Mouse (Mus musculus): ENCODE measurements around the gene Ak4. TPM values are rescaled to one million over a fixed set of nuclear protein-coding genes. Genes with fewer than 3 reads are reported as not detected.
"Not testable (repeated sequence)": the region's sequence is repeated elsewhere in the genome, so short reads cannot be mapped to it uniquely, and the experiment has no call there.

Gene Ak4
- 1 to 10 TPM; 1.6 to 2.7 TPM for total RNA-seq (2021)
- long read RNA-seq, experiment 1: 0 reads
- long read RNA-seq, experiment 2, partial matches to known transcripts: 0 of 3 reads
- long read RNA-seq, experiment 2, other reads (novel, unspliced or antisense): 3 of 3 reads

DNA sequence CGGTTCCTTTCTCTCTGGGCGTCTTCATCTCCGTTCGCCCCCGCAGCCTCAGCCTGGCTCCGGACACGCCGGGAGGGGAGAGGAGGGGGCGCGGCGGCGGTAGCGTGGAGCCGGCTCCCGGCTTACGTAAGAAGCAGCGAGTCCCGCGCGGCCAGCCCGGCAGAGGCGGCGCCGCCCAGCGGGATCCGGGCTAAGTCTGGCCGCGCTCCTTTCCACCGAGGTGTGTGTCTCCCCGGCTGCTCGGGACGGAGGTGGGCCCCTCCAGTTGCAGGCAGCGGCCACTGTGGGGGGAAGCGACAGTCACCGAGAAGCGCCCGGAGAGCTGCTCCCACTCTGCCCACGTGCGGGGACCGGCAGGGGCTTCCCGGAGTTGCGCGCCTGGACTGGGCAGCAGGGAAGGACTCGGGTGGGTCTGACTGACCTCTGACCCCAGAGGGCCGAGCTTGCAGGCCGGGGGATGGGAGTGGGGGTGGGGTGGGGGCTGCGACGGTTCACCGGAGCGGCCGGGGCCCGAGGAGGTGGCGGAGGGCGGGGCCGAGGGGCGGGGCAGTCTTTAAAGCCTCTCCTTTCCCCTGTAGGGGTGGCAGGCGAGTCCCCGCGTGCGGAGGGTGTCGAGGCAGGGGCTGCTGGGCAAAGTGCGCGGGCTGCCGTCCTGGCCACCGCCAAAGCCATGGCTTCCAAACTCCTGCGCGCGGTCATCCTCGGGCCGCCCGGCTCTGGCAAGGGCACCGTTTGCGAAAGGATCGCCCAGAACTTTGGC lies at the start of gene Ak4:
TSS of gene Ak4 (plus strand) at position 127 of the 760 bp plus-strand sequence.
- peak; percentile 50 for DNase-seq

DNA sequence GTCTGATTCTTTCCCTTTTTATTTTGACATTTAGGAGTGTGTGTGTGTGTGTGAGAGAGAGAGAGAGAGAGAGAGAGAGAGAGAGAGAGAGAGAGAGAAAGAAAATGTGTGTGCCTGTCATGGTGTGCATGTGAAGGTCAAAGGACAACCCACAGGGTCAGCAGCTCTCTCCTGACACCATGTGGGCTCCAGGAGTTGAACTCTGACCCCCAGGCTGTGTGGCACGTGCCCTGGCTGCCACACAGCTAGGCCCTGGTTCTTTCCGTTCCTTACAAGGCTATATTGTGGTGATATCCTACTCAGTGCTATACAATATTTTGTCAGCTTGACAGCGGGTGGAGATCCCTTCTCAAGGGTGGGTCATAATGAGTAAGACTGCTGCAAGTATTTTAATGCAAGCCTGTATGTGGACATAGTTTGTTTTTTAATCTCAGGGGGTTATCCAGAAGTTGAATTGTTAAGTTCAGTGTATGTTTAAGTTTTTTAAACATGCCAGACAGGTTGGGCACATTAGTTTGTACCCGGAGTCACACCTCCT lies 49.3 kb upstream of the Ak4 start:
- no peak for DNase-seq

DNA sequence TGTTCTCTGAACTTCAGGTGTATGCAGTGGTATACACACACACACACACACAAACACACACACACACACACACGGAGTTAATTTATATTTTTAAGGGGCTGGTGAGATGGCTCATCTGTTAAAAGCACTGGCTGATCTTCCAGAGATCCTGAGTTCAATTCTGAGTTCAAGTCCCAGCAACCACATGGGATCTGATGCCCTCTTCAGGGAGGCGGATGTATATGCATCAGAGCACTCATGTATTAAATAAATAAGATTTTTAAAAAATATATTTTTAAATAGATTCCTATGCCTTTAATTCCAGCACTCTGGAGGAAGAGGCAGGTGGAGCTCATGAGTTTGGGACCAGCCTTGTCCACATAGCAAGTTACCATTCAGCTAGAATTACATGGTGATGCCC lies 46.8 kb upstream of the Ak4 start:
- no peak for DNase-seq

DNA sequence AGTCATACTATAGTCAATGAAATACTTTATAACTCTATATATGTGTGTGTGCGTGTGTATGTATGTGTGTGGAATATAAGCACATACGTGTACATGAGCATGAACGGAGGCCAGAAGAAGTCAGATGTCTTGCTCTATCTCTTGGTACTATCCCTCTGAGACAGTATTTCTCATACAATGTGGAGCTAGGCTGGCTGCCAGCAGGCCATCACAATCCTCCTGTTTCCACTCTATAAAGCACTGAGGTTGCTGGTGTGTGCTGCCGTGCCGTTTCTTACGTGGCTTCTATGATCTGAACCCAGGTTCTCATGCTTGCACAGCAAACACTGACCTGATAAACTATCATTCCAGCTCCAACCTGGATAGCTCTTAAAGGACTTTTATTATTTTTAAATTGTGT lies 46.3 kb upstream of the Ak4 start:
- DNase-seq: no peak

DNA sequence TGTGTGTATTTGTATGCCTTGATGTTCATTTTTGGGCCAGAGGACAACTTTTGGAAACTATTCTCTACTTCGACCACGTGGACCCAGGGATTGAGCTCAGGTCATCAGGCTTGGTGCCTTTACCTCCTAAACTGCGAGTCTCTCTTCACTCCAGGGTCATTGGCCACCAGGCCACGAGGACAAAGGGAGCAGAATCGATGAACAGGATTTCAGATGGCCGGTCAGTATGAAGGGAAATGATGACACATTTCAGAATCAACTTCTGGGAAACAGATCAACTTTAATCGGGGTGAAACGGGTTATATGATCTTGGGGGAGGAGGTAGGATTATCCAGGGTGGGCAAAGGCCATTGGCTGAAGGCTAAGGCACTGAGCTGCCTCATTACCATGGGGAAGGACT lies 45.0 kb upstream of the Ak4 start:
- DNase-seq: no peak

DNA sequence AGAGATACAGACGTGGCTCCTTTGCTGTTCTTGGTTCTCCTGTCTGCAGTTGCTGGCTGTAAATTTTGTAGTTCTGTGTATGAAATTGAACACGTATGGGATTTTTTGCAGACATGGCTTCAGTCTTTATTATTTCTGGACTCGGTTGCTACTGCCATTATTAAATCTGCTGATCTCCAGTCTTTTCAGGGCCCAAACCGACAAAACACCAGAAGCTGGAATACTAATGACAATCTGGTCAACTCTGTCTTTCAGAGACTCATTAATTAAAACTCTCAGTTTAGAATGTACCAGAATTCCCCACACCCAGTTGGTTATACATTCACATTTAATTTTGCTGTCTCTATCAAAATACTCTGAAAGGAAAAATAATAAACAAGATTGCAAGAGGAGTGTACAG lies 42.2 kb upstream of the Ak4 start:
- DNase-seq: no peak

DNA sequence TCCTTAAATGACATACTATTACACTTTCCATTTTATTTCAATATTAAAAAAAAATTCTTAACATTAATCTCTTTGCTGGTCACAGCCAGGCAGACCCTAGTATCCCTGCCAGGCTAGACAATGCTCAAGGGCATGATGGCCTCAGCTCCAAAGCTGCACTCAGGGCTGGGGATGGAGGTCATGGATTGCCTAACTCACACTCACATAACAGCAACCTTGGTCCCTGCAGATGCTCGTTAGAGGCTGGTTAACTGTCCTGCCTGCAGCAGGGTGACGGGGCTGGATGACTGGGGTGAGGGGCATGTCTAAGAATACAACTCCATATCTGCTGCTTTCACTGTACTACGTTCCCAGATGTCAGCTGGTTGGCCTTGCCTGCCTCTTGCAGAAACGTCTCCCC lies 40.8 kb upstream of the Ak4 start:
- DNase-seq: no peak

DNA sequence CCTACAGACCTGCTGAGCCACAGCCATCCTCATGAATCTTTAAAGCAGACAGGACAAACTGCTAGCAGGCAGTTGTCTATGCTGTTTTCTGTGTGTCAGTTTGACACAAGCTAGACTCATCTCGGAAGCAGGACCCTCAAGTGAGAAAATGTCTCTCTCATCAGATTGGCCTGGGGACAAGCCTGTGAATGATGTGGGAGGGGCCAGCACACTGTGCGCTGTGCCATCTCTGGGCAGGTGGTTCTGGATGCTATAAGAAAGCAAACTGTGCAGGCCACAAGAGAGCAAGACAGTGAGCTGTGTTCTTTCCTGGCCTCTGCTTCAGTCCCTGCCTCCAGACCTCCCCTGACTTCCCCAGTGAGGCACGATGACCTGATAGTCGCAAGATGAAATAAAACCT lies 40.3 kb upstream of the Ak4 start:
- DNase-seq: no peak

DNA sequence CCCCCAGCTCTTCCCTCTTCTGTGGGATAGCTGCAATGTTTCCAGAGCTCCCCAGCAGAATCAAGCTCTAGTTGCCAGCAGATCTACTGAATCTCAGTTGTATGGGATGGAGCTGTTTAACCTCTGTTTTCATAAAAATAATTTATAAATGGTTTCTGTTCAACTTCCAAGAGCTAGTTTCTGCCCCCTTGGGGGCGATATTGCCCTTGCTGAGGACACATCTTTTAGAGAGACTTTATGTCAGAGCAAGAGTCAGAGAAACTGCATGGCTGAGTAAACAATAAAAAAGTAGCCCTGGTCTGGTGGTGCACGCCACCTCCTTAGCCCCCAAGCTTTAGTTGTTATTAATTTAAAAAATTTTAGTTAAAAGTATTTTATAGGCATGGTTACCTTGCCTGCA lies 34.1 kb upstream of the Ak4 start:
- no peak for DNase-seq

DNA sequence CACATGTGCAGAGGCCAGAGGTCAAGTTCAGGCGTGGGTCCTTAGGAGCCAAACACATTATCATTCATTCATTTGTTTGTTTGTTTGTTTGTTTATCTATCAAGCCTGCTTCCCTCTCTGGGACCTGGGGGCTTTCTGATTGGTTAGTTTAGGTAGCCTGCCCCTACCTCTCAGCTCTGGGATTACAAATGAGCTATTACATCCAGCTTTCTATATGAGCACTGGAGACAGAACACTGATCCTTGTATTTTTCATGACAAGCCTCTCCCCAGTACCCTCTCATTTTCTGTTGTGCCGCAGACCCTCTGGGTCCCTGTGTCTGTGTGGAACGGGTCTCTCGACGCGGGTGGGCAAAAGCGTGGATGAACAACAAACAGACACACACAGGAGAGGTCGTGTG lies 30.8 kb upstream of the Ak4 start:
- no peak for DNase-seq

DNA sequence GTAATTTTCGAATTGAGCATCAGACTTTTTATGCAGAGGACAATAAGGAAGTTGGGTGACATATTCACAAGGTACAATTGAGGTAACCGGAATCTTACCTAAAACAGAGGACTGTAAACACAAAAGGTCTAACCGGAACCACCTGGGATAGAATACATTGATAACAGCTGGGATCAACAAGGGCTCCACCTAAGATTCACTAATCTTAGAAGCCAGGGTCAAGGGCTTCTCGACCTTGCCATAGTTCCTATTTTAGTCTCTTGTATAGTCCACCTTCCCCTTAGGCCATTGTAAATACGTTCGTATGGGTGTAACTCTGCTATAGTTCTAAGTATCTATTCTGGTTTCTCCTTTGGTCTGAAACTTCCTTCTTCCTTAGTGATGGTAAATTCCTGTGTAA lies 30.4 kb upstream of the Ak4 start:
- DNase-seq: not testable (repeated sequence)

DNA sequence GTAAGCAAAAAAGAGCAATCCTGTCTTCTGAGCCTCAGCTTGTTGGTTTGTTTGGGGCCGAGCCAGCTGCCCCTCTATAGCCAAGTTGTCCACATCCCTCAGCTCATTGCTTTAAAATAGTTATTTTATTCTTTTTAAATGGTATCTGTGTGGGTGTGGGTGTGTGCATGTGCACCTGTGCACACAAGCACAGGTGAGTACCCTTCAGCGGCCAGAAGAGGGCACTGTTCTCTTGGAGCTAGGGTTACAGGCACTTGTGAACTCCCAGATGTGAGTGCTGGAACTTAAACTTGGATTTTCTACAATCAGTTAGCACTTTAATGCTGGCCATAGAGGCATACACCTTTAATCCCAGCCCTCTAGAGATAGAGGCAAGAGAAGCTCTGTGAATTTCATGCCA lies 26.8 kb upstream of the Ak4 start:
- DNase-seq: no peak

DNA sequence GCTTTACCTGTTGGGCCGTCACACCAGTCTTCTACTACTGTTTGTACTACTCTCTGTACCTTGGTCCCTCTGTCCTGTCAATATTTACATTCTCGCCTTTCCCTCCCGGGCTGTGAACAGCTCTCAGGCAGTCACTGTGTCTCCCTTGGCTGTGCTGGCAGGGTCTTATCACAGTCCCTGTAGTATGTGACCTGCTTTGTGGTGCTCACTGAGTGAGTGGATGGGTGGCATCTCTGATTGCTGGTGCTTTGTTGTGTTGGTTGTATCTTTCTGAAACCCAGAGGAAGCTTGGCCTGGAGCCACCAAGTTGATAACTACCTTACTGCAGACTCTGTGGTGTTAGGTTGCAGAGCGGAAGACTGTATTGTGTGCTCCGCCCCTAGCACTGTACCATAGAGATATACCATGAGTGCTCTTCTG lies 25.8 kb upstream of the Ak4 start:
- no peak for DNase-seq

DNA sequence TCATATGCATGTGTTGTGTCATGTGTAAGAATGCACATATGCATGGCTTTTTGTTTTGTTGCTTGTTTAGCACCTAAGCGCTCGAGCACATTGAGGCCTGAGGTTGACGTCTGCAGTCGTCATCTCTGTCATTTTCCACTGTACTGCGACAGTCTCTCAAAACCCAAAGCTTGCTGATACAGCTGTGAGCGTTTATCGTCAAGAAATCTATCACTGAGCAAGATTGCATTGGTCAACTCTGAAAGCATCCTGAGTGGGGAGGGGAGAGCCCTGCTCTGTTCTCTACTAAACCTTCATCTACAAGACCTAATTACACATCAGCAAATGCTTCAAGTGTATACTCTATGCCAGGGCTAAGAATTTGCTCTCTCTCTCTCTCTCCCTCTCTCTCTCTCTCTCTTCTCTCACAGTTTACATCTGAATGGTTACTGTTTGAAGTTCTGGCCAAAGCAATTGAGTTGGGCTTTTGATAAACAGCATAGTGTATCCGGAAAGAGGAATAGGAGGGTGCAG lies 24.0 kb upstream of the Ak4 start:
- no peak for DNase-seq

DNA sequence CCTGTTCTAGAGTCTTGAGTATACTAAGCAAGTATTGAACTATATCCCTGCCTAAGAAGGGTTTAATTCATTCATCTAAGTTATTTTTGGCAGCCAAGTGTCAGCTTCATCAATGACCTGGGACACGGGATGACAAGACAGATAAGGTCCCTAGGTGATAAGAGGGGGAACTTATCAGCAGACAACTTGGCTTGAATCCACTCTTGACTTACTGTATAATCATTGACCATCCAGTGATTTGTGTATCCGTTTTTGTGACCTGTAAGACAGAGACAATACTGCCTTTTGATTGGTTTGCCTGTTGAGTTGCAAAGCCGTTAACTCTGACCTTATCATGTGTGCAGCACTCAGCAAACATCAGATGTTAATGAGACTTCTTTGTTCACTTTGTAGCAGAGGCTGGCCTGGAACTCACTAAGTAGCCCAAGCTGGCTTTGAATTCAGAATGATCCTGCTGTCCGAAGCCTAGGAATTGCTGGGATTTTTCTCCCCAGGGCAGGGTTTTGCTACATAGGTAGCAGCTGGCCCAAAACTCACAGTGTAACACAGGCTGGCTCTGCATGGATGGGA lies 19.0 kb upstream of the Ak4 start:
- DNase-seq: no peak

DNA sequence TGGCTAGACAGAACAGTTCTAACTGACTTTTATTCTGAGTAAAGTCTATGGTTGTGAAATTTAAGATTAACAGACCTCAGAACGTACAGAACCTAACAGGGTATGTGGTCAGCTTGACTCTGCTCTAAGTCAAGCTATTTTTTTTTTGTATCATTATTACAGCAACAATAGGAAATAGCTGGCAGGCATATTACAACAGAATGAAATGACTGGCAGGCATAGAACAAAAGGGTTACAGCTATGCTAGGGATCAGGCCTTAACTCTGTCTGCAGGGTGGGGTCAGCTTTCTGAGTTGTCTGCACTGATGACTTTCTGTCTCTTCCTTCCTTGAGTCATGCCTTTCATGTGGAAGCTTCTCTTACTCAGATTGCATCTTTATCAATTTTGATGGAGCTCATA lies 17.1 kb upstream of the Ak4 start:
- DNase-seq: no peak

DNA sequence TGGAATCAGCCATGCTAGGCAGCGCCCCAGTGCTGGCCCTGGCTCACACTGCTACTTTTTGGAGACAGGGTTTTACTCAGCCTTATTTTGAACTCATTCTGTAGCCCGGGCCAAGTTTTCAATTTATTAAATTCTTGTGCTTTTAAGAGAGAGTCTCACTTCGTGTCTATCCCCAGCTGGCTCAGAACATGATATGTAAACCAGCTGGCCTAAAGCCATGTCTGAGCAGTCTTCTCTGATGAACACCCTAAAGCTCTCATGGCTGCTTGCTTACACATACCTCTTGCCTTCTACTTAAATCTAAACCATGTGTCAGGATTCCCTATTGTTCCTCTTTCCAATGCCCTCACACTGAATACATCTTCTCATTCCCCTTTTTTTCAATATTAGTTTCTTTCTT lies 14.2 kb upstream of the Ak4 start:
- DNase-seq: no peak

DNA sequence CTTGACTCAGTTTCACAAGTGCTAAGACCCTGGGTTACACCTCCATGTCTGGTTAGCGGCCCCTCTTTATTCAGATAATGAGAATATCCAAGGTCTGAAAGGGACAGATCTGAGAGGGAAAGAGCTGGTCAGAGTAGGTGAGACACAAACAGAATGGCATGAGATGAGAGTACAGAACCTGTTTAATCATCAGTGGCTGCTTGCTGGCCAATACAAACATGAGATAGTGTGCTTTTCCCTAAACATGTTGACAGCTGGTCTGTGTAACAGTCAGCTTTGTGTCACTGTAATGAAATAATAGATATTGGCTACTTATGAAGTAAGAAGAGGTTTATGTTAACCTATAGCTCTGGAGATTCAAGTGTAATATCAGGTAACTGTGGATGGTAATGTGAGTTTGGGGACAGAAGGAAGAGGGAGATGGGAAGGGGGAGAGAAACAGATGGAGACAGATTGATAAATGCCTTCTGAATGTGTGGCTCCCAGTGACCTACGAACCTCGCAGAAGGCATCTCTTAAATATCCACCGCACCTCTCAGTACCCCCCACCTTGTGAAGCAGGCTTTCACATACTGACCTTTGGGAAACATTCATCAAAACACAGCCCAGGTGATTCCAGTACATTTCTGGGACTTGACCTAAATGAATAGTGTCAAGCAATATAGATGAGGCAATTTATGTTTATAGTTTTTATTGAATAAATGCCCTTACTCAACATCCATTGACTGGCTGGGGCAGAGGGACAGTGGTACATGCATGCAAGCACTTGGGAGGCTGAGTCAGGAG lies 12.5 kb upstream of the Ak4 start:
- no peak for DNase-seq

DNA sequence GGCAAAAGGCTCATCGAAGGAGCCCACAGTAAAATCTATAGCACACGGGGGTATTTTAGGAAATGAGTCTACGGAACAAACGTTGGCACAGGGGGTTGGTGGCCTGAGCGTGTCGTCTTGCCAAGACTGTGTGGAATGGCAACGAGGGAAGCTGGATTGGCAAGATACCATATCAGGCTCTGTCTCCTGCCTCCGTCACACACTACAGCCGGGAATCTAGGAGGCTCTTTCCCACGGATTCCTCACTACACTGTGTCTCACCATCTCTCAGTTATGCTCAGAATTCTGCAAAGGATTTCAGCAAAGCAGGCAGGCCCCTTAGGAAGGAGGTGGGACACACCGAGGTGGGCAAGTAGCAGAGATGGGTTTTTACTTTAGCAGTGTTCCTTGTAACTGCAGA lies 2.1 kb upstream of the Ak4 start:
- no peak for DNase-seq

DNA sequence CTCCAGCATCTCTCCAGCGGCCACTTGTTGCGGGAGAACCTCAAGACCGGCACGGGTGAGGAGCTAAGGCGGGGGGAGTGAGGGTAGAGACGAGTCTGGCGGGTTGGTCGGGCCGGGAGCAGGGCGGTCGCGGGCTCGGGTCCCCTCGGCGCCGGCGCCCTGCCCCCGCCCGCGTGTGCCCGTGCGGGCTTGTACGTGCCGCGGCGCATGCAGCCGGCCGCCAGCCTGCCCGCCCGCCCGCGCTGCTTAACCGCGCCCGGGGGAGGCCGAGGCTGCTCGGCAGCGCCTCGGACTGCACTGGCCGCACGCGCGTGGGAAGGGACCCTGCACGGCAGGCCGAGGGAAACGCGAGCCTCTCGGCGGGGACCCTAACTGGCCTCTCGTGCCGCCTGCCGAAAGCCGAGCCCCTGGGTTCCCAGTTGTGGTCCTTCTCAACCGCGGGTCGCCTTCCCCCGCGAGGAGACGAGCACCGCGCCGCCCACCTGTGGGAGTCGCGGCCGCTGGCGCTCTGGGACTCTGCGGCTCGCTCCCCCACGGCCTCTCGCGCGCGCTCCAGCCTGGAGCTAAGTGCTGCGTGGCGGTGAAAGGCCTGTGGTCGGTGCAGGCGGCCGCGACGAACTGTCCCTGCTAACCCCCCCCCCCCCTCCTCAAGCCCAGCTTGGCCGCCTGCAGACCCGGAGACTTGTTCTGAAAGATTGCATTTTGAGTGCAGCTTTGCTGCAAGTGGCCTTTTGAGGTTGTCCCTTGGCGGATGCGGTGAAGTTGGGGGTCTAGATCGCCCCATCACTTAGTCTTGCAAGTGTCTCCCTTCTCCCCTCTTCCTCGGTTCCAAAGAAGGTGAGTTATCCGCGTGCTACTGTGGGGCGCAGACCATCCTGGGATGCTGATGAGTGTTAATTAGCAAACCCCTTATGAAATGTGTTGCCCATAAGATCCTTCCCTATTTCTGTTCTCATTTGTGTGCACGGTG lies 1.1 kb downstream of the Ak4 start:
- no peak for DNase-seq

DNA sequence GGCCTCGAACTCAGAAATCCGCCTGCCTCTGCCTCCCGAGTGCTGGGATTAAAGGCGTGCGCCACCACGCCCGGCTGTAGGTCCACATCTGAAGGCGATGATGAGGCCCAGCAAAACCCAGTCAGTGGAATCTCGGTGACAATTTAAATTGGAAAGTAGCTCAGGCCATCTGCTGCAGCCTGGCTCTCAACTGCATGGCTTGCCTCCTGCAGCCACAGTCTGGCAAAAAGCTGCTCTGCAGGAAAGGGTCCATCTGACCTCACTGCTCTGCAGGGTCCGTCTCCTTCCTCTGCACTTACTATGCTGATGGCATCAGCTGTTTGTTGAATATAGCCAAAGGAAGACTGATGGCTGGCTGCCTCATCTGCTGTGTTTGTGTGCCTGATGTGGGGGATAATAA lies 3.9 kb downstream of the Ak4 start:
- no peak for DNase-seq

DNA sequence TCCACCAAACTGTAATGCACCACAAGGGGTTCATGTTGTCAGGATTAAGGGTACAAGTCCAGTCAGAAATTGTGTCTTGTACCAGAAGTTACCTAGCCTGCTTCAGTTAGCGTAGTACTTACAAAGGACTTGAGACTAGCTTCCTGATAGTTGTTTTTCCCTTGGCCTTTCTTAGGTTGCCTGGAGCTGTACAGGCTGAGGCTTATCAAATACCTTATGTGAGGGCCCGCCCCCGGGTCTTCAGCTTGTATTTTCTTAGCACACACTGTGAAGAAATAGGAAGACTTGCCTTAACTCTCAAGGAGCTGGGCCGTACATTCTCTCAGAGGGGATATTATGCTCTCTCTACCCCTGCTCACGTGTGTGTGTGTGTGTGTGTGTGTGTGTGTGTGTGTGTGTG lies 4.5 kb downstream of the Ak4 start:
- no peak for DNase-seq

All from gastrocnemius, postnatal 25 days (tissue).